Mouse (Mus musculus) hindbrain, embryonic 16.5 days (tissue): ENCODE results near the gene BC048562. TPM values are rescaled to one million over a fixed set of nuclear protein-coding genes. Genes with fewer than 3 reads are reported as not detected.

Experiments
- ATAC-seq: fragments of 200-750 bp; cut with Nextera tagmentation; 2 replicates; pipeline ENCODE4 v1.8.0; 2017; ENCODE audit warnings: moderate TSS enrichment, moderate library complexity
- H3K27ac ChIP-seq: fragments of 300-500 bp; sonication (generic); 2 replicates; pipeline ENCODE4 v1.5.1; 2014; ENCODE audit warnings: low read depth, mild to moderate bottlenecking, control low read depth, low read length, moderate library complexity
- H3K27me3 ChIP-seq: fragments of 300-500 bp; sonication (generic); replicated peaks from 2 replicates; pipeline ENCODE4 v1.6.1; 2014; ENCODE audit warnings: low read length; ENCODE audit not compliant: control insufficient read depth, insufficient read depth
- H3K36me3 ChIP-seq: fragments of 300-500 bp; sonication (generic); 2 replicates; pipeline ENCODE4 v1.6.1; 2014; ENCODE audit warnings: mild to moderate bottlenecking, low read length, moderate library complexity, mixed read lengths; ENCODE audit not compliant: control insufficient read depth, insufficient read depth
- H3K4me1 ChIP-seq: fragments of 300-500 bp; sonication (generic); 2 replicates; pipeline ENCODE4 v1.6.1; 2014; ENCODE audit warnings: low read depth, low read length; ENCODE audit not compliant: control insufficient read depth, insufficient read depth
- H3K4me2 ChIP-seq: fragments of 300-500 bp; sonication (generic); 2 replicates; pipeline ENCODE4 v1.6.1; 2014; ENCODE audit warnings: mild to moderate bottlenecking, low read length, control low read depth, moderate library complexity
- H3K4me3 ChIP-seq: fragments of 300-500 bp; sonication (generic); 2 replicates; pipeline ENCODE4 v1.5.1; 2014; ENCODE audit warnings: mild to moderate bottlenecking, low read length, control low read depth, moderate library complexity
- H3K9ac ChIP-seq: fragments of 300-500 bp; sonication (generic); 2 replicates; pipeline ENCODE4 v1.6.1; 2014; ENCODE audit warnings: low read depth, mild to moderate bottlenecking, control low read depth, low read length, moderate library complexity
- H3K9me3 ChIP-seq: fragments of 300-500 bp; sonication (generic); 2 replicates; pipeline ENCODE4 v1.6.1; 2014; ENCODE audit warnings: mild to moderate bottlenecking, low read length, moderate library complexity; ENCODE audit not compliant: control insufficient read depth
- WGBS: fragments of 180-500 bp; shearing (Covaris S2); extraction: QIAGEN DNeasy Blood & Tissue Kit; methylation state at CpG from one replicate; pipeline ENCODE4 v1.1.7; 2014; 5-methylcytosine and 5-hydroxymethylcytosine counted together
- polyA plus RNA-seq: library from polyadenylated mRNA; unstranded; fragments of >200 nt; fragmentation: Nextera tagmentation; extraction: Ambion mirVana; gene quantifications from 2 replicates; pipeline ENCODE4 v1.2.1, GENCODE M21; 2015

Gene BC048562
- polyA plus RNA-seq, 1 experiment from 2014 or later = not detected

GRCm38 (mm10) chr9:108481520-108482210, 45.4 kb downstream of the BC048562 start:
- Histone ChIP-seq H3K4me1 (peaks cover 16% of the 10 kb centered on the region), H3K9ac (no peak overlapping the region), H3K27ac (no peak overlapping the region), H3K4me3 (no peak overlapping the region), H3K4me2 (no peak overlapping the region), H3K36me3 (no peaks in the 10 kb centered on the region), H3K27me3 (no peaks in the 10 kb centered on the region), H3K9me3 (no peaks in the 10 kb centered on the region)
- ATAC-seq = no peak
- 90% methylated on average over 19 of the region's 19 CpGs for WGBS

- Histone ChIP-seq H3K4me2 (no peak overlapping the region), H3K4me3 (no peak overlapping the region), H3K27ac (no peak overlapping the region), H3K36me3 (no peaks in the 10 kb centered on the region), H3K27me3 (no peaks in the 10 kb centered on the region), H3K4me1 (peaks cover 16% of the 10 kb centered on the region), H3K9me3 (no peaks in the 10 kb centered on the region), H3K9ac (no peak overlapping the region)
- 95% methylated on average over 18 of the region's 18 CpGs for WGBS
- no peak for ATAC-seq
Measured at GRCm38 (mm10) chr9:108483051-108483790, 46.9 kb downstream of the BC048562 start.

- 96% methylated on average over 15 of the region's 15 CpGs for WGBS
Measured at GRCm38 (mm10) chr9:108484021-108484420, 47.7 kb downstream of the BC048562 start.

GRCm38 (mm10) chr9:108485301-108485875, 49.1 kb downstream of the BC048562 start:
- Histone ChIP-seq H3K4me2 (no peak overlapping the region), H3K4me1 (peaks cover 6% of the 10 kb centered on the region; the same call in 1 of the 2 replicates), H3K27me3 (no peaks in the 10 kb centered on the region), H3K9ac (no peak overlapping the region), H3K4me3 (no peak overlapping the region), H3K27ac (no peak overlapping the region), H3K9me3 (no peaks in the 10 kb centered on the region), H3K36me3 (no peaks in the 10 kb centered on the region)
- no peak for ATAC-seq
- WGBS = 95% methylated on average over 19 of the region's 19 CpGs

More at GRCm38 (mm10) chr9:108484021-108484420, 47.7 kb downstream of the BC048562 start:
- H3K9ac ChIP-seq = no peak overlapping the region
- no peak overlapping the region for H3K27ac ChIP-seq
- H3K4me3 ChIP-seq = no peak overlapping the region
- H3K9me3 ChIP-seq = no peaks in the 10 kb centered on the region
- H3K36me3 ChIP-seq = no peaks in the 10 kb centered on the region
- no peak overlapping the region for H3K4me2 ChIP-seq
- H3K4me1 ChIP-seq = peaks cover 10% of the 10 kb centered on the region
- H3K27me3 ChIP-seq = no peaks in the 10 kb centered on the region
- ATAC-seq = no peak

- no peaks in the 10 kb centered on the region for H3K36me3 ChIP-seq
- no peak for ATAC-seq
- H3K4me2 ChIP-seq = no peak overlapping the region
- no peak overlapping the region for H3K4me3 ChIP-seq
- H3K9me3 ChIP-seq = no peaks in the 10 kb centered on the region
- no peak overlapping the region for H3K9ac ChIP-seq
- H3K4me1 ChIP-seq = peaks cover 14% of the 10 kb centered on the region
- 93% methylated on average over 8 of the region's 8 CpGs for WGBS
- H3K27ac ChIP-seq = no peak overlapping the region
- H3K27me3 ChIP-seq = no peaks in the 10 kb centered on the region
Measured at GRCm38 (mm10) chr9:108486973-108487530, 50.8 kb downstream of the BC048562 start.

GRCm38 (mm10) chr9:108488403-108488802, 52.1 kb downstream of the BC048562 start:
- 94% methylated on average over 17 of the region's 17 CpGs for WGBS
- H3K9ac ChIP-seq = no peak overlapping the region
- no peak for ATAC-seq
- H3K4me3 ChIP-seq = no peak overlapping the region
- H3K9me3 ChIP-seq = no peaks in the 10 kb centered on the region
- H3K4me1 ChIP-seq = peaks cover 19% of the 10 kb centered on the region
- H3K4me2 ChIP-seq = no peak overlapping the region
- H3K36me3 ChIP-seq = peaks cover 9% of the 10 kb centered on the region
- no peaks in the 10 kb centered on the region for H3K27me3 ChIP-seq
- no peak overlapping the region for H3K27ac ChIP-seq

GRCm38 (mm10) chr9:108489215-108489614, 52.9 kb downstream of the BC048562 start:
- no peak overlapping the region for H3K4me2 ChIP-seq
- H3K27me3 ChIP-seq = no peaks in the 10 kb centered on the region
- 97% methylated on average over 20 of the region's 20 CpGs for WGBS
- H3K4me1 ChIP-seq = peaks cover 19% of the 10 kb centered on the region
- H3K9ac ChIP-seq = no peak overlapping the region
- peaks cover 16% of the 10 kb centered on the region for H3K36me3 ChIP-seq
- no peaks in the 10 kb centered on the region for H3K9me3 ChIP-seq
- H3K27ac ChIP-seq = 0 out of 2 replicates have a peak overlapping the region, but pooled peaks have one; percentile 19
- no peak for ATAC-seq
- H3K4me3 ChIP-seq = no peak overlapping the region

- H3K27ac ChIP-seq = peak overlapping the region; percentile 95
- peak overlapping the region; percentile 93 for H3K4me3 ChIP-seq
- H3K27me3 ChIP-seq = no peaks in the 10 kb centered on the region
- peak overlapping the region; percentile 94 for H3K9ac ChIP-seq
- no peaks in the 10 kb centered on the region for H3K9me3 ChIP-seq
- H3K4me1 ChIP-seq = peaks cover 19% of the 10 kb centered on the region
- peak; percentile 9; the same call in 1 of the 2 replicates for ATAC-seq
- H3K36me3 ChIP-seq = peaks cover 23% of the 10 kb centered on the region
- WGBS = 61% methylated on average over 26 of the region's 26 CpGs
- H3K4me2 ChIP-seq = peak overlapping the region; percentile 59
Measured at GRCm38 (mm10) chr9:108489702-108490558, 53.6 kb downstream of the BC048562 start.
